Mouse (Mus musculus) regulatory T cell (primary cell): Measurements from ENCODE around the gene Tulp4.
"Not testable (repeated sequence)": the region's sequence is repeated elsewhere in the genome, so short reads cannot be mapped to it uniquely, and the experiment has no call there.

Experiments
- in situ Hi-C: fragments of 300-600 bp; cut with MboI, MseI; formaldehyde crosslinking; loops from one replicate; pipeline ENCODE4 v1.15.1; 2025; ENCODE audit warnings: high pct_unique_total_duplicates

Tulp4 gene

DNA sequence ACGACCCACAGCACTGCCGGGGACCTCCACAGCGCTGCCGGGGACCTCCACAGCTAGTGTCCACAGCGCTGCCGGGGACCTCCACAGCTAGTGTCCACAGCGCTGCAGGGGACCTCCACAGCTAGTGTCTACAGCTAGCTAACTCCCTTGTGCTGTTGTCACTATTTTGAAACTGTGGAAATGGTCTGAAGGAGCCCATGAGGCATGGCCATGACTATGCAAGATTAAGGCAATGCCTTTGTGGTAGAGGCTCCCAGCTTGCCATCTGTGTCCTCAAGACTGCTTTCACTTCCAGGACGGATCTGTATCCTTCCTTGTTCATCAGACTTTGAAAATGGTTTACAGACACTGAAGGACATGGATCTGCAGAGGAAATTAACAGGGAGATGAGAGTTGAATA lies 80.9 kb downstream of the Tulp4 start:
- in situ Hi-C loops = no loop called here

DNA sequence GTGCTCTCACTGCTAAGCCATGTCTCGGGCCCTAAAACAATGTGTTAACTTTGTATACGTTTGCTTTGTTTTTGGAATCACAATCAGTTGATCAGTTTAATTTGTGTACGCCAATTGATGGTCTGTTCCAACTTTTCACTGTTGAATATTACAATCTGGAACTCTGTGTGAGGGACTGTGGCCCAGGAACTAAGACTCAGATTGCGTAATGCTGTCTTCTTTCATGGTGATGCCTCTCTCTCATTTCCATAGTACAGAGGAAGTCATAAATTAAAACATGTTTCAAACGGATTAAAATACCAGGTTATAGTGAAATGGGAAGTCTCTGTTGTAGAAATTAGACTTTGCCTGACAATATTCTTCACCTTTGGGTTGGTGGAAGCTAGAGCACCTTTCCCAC lies 83.0 kb downstream of the Tulp4 start:
- in situ Hi-C loops = no loop called here

DNA sequence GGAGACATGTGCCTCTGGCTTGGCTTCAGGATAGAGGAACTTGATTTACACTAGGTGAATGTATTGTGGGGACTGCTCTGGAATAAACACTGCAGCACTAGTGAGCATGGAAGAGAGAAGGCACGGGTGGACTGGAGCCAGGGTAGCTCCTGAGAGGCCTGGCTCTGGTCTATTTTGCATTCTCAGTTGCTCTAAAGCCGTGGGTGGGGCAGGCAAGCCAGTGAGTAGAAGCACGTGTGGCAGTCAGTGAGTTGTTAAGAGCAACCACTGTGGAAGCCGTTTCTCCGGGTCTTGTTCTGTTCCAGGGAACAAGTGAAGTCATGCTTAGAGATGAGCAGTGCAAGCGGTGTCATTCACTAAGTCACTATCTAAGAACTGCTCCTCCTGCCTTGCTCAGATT lies 86.0 kb downstream of the Tulp4 start:
- in situ Hi-C loops = no loop called here

DNA sequence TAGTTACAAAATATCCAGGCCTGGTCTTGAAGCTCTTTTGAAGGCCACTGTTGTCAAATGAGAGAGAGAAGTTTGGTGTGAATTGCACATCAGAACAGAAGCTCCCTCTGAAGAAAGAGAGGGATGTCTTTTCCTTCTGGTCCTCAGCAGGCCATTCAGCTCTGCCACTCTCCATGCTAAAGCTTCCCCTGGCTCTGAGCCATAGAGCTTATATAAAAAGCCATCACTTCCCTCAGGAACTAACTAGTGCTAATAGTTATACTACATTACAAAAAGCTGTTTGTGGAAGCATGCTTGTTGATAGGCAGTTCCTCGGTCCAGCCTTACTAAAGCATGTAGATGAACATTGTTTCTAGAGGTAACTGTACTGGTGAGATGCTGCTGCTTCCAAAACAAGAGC lies 89.2 kb downstream of the Tulp4 start:
- in situ Hi-C loops = no loop called here

DNA sequence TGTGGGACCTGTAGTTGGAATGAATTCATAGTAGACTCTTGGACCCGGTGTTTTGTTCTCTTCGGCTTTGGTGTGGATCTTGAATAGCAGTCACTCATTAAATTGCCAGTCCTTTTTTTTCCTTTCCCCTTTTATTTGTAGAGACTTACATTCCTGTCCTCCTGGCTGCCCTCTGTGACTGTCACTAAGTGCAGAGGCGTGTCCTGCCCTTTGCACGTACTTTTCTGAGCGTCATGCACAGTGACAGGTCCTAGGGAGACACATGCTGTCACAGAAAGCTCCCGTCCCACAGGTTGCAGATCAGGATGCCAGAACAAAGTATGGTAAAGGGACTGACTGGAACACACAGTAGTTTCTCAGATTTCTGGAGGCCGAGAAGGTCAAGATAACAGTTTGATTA lies 91.3 kb downstream of the Tulp4 start:
- in situ Hi-C loops = no loop called here

DNA sequence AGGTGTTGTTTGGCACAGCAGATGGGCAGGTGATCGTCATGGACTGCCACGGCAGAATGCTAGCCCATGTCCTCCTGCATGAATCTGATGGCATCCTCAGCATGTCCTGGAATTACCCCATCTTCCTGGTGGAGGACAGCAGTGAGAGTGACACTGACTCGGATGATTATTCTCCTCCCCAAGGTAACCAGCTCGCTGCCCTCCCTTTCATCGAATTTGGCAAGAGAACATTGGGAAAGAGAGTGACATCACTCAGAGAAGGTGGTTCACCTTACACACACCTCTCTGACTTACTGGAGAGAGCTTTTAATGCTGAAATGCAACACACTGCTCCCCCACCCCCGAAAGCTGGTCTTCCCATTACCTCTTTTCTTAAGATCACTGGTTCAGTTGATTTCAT lies 92.4 kb downstream of the Tulp4 start:
- in situ Hi-C loops = no loop called here

DNA sequence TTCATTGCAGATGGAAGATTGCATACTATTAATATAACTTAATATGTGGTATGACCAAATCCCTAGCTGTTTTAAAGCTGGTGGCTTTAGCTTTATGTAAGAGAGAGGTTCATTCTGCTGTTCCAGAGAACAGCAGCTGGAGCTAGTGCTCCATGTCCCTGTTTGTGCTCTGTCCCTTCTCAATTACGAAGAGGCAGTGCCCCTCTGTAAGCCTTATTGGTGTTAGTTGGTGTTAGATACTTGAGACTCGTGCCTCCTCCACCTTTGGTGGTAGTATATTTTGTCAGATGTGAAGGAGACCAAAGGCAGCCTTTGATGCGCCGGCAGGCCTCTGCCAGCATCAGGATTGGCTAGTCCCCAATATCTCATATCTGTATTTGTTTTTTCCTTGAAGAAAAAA lies 92.9 kb downstream of the Tulp4 start:
- in situ Hi-C loops = no loop called here

DNA sequence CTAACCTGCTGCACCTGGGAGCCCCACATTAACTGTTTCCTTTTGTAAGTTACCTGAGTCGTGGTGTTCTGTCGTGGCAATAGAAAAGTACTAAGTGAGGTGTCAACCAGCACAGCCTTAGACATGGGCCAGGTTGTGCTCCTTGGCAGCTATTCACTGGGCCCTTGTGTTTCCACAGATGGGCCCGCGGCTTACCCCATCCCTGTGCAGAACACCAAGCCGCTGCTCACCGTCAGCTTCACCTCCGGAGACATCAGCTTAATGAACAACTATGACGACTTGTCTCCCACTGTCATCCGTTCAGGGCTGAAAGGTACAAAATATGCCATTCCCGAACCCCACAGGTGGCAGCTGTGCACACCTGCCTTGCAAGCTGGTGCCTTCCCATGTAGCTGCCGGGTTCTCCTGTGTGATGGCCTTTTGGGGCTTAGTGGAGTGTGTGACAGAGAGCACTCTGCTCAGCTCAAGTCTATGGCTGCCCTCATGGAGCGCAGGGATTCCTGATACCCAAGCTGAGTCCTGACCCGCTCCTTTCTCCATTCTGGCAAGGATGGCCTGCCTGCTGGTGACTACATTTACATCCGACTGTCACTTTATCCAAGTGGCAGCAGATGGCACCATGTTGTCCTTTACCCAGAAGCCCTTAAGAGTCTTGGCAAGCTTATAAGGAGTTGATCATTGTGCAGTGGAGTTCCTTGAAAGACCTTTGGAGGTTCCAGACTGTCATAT lies 95.4 kb downstream of the Tulp4 start:
- in situ Hi-C loops = no loop called here

DNA sequence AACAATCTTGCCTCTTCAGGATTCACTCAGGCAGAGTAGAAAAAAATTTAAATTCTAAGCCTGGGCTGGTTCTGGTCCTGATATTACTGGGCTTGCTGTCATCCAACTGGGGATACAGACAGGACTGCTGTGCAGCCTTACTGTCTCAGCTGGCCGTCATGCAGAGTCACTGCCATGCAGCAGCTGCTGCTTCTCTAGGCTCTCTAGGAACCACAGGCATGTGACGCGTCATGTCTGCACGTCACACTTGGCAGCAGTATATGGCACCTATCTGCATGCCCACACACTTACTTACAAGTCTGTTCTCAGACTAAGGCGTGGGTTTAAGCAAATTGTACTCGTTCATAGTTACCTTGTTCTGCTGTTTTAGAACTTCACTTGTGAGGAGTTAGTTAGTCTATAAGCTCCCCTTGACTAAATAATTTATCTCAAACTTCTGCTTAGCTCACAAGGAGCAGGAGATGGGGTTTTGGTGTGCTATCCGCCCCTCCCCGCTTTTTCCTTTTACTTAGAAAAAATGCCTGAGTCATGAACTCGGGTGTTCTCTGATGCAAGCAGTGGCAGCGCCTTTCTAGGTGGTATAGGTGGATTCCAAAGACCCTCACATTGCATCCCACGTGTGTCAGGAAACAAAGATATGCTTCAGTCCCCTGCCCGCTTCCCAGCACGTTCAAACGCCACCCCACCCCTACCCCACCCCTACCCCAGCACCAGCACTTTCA lies 96.3 kb downstream of the Tulp4 start:
- in situ Hi-C loops = no loop called here

DNA sequence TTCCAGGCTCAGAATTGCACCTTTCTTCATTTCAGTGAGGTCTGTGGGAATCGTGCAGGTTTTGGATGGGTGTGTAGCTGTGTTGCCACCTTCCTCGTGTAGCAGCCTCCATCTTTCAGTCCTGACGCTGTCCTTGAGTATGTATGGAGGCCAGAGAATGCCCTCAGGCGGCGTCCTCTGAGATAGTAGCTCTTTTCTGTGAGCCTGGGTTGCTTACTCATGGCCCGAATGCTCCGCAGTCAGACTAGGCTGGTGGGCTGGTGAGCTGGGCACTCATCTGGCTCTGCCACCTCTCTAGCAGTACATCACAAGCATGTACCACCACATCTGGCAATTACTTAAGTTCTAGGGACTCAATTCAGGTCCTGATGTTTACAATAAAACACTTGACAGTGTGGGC lies 96.9 kb downstream of the Tulp4 start:
- in situ Hi-C loops = no loop called here

DNA sequence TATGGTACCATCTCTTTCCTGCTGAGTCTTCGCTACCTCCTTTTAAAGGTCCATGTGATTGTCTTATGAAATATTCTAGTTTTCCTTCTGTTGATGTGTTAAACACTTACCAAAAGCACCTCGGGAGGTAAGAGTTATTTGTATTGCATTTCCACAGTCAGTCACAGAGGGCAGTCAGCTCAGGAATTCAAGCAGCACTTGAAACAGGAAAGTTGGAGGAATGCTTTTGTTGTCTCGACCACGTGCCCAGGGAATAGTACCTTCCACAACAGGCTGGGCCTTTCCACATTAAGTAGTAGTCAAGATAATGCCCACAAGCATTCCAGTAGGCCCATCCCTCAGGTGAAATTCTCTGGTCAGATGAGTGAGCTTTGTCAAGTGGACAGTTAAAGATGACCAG lies 97.6 kb downstream of the Tulp4 start:
- in situ Hi-C loops = no loop called here

DNA sequence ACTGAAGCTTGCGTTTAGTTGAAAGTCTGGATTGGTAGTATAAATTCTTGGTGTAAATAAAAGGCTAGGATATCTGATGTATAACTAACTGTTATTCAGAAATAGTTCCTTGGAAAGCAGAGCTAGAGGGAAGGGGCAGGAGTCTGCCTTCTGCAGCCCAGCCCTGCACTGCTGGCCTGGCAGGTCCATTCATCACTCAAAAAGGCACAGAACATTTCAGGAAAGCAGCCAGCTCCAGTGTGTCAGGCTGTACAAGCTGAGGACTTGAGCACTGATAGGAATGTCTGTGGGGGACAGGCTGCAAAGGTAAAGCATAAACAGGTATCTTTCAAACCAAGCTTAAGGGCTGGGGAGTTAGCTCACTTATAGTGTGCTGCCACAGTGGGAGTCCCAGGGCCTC lies 105.5 kb downstream of the Tulp4 start:
- in situ Hi-C loops = loop anchor here (10.0 kb wide), 1 partner anchor 313 kb away; no protein-coding TSS in a partner anchor

DNA sequence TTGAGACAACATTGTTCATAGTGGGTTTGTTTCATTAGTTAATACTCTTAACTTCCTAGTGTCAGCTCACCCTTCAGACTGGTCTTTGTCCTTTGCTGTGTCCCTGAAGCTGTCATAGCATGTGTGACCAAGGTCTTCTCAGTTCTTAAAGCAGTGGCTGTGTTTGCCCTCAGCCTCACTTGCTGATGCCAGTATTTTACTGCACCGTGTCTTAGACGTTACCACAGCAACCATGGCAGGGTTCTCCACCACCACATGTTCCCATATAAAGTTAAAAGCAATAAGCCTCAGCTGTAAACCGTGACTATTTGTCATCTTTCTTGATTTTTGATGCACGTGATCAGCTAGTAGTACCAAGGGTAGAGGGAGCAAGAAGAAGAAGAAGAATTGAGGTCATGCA lies 109.4 kb downstream of the Tulp4 start:
- in situ Hi-C loops = loop anchor here (10.0 kb wide), 1 partner anchor 309 kb away; no protein-coding TSS in a partner anchor

DNA sequence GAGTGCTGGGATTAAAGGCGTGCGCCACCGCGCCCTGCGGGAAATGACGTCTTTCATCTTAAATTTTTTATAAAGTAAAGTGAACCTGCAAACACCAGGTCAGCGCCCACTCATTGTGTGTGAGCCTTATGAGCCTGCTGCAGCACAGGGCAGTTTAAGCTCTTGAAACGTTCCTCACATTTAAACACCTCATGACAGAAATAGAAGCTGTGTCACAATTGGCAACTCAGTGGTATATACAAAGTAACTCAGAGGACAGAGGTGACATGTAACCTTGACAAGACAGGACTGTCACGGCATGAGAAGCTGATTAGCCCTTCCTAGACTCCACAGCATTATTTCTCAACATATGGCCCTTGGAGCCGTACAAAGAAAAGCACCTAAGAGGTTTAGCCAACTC lies 110.3 kb downstream of the Tulp4 start:
- in situ Hi-C loops = loop anchor here (10.0 kb wide), 1 partner anchor 308 kb away; no protein-coding TSS in a partner anchor

DNA sequence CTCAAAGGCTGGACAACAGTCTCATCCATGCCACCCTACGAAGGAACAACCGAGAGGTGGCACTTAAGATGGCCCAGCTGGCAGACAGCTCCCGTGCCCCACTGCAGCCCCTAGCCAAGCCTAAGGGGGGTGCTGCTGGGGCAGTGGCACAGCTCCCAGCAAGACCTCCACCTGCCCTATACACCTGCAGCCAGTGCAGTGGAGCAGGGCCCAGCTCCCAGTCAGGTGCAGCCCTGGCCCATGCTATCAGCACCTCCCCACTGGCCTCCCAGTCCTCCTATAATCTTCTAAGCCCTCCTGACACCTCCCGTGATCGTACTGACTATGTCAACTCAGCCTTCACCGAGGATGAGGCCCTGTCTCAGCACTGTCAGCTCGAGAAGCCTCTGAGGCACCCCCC lies 126.4 kb downstream of the Tulp4 start:
- in situ Hi-C loops = not testable (repeated sequence)

DNA sequence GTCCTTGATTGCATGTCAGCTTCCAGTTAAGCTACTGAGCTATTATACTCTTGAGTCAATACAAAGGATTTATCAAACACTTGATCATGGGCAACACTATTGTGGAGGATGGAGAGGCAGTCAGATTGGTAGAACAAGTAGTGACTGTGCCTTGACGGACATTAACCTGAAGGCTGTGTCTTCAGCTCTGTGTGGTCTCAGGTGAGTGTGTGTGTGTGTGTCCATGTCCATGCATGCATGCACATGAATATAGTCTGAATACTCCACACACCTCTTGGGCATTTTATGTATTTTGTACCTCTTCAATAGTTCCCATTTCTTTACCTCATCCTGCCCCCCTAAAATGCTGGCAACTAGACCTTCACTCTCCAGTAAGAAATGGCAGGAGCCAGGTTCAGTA lies 145.1 kb downstream of the Tulp4 start:
- in situ Hi-C loops = not testable (repeated sequence)

DNA sequence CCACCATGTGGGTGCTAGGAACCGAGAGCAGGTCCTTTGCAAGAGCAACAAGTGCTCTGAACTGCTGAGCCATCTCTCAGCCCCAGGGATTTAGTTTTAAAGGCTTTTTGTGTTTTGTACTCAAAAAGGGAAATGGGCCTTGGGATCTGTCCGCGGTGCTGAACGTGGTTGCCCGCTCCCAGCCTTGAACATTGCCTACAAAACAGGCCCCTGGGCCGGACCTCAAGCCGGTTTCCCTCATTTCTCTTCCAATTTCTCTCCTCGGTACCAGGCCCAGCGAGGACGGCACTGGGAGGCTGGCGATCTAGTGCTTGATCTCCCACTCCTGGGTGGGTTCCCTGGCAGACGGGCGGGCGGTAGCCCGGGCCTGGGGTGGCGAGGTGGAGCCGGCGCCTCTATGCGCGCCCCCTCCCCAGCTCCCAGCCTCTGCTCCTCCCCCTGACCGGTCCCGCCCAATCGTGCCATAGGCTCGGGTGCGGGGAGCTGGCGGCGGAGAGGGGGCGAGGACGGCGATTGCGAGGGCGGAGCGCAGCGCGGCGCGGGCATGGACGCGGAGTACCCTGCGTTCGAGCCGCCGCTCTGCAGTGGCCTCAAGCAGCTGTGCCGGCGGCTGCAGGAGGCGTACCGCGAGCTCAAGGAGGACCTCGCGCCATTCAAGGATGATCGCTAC lies 150.3 kb downstream of the Tulp4 start, which contains the start of gene Tmem181a:
Tmem181a (plus strand) TSS at position 461 of the 670 bp plus-strand sequence.
- in situ Hi-C loops = loop anchor here (5.0 kb wide), 1 partner anchor 236 kb away; no protein-coding TSS in a partner anchor

DNA sequence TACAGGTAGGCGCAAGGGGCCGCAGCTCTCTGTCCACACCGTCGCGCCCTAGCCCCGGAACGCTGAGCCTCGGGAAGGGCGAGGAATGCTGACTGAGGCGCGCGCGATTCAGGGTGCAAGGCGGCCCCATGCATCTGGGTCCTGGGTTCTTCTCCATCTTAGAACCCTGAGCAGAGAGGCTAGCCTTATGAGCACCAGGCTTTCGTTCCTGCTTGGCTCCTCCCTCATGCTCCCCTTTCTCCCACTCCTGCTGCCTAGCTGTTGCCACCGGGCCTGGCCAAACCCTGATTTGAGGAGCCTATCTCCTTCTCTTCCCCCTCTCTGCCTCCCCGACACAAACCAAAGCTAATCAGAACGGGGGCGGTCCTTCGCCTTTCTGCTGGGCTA lies 150.8 kb downstream of the Tulp4 start:
- in situ Hi-C loops = loop anchor here (5.0 kb wide), 1 partner anchor 235 kb away; no protein-coding TSS in a partner anchor

DNA sequence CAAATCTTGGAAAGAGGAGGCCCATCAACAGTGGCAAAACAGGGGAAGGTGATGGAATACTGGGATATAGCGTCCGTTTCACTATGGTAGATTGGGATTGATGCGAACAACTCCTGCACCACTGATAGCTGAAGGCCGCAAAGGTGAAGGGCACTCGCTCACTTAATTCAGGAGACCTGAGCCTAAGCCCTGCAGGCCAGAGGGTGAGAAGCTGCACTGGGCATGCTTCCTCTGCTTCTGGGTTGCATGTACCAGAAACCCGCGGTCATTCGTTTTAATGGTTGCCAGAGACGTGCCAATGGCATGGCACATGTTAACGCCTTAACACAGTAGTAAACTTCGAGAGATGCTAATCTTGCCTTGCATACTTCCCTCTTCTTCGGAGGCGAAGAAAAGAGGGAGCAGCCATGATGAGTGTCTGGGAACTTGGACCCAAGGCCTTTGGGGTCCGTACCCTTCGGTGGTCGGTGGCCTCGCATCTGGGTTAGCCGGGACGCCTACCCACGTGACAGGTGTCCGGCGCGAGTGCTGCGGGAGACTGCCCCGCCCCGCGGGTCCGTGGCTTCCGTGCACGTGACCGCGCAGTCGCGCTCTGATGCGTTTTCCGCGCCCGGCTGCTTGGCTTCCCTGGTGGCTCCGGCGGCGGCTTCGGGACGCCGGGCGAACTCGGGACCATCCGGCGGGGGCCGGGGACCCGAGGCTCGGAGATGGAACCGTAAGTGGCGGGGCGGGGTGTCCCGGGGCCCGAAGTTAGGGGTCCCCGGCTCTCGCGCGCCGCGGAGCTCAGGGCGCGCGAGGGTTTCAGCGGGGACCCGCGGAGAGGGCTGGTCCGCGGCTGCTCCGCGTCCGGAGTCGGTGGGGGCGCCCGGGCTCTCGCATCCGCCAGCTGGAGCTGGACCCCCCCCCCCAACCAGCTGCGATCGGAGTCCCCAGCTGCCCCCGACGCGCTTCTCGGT lies 163.9 kb downstream of the Tulp4 start:
- in situ Hi-C loops = loop anchor here (10.0 kb wide), 1 partner anchor 205 kb away; no protein-coding TSS in a partner anchor

DNA sequence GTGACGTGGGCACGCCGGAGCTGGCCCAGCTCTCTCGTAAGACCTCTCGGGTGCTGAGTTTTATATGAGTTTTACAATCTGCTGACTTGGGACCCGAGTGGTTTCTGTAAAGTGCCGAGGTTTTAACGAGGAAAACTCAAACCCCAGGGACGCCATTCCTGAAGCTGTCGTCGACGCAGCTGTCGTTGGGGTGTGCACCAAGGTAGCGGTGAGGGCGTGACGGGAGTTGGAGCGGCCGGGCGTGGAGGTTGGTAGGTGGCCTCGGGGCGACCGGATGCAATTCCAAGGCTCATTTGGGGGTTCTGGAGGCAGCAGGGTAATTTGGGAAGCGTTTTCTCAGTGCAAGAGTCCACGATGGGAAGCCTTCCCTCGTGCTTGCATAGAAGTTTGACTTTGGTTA lies 164.6 kb downstream of the Tulp4 start:
- in situ Hi-C loops = loop anchor here (10.0 kb wide), 1 partner anchor 204 kb away; no protein-coding TSS in a partner anchor

DNA sequence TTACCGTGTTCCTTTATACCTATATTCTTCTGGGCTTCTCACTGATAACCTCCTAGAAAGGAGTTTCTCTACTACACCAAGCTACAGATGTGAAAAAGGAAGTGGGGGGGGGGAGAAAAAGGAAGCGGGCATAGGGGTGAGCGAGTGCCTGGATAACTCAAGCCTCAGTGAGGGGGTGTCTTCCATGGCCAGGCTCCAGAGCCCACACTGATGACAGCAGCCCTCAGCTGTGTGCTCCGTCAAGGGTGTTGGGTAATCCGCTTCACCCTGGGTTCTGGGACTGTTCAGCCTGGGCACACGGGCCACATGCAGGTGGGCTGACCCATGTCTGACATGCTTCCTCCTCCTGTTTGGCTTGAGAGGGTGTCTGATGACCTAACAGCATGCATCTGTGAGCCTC lies 165.7 kb downstream of the Tulp4 start:
- in situ Hi-C loops = loop anchor here (10.0 kb wide), 1 partner anchor 203 kb away; no protein-coding TSS in a partner anchor
